Mouse (Mus musculus) G1E (cell line): ENCODE data around the gene Rnase1. TPM values are rescaled to one million over a fixed set of nuclear protein-coding genes. Genes with fewer than 3 reads are reported as not detected.
"Not testable (repeated sequence)": the region's sequence is repeated elsewhere in the genome, so short reads cannot be mapped to it uniquely, and the experiment has no call there.

ENCODE experiments used
- ATAC-seq: 2 replicates; pipeline ENCODE4 v1.8.0; 2016; ENCODE audit warnings: mild to moderate bottlenecking; ENCODE audit not compliant: insufficient number of reproducible peaks, poor library complexity, low FRiP score, severe bottlenecking; ENCODE audit errors: extremely low read depth
- DNase-seq: peaks from one replicate; pipeline ENCODE4 v3.0.0; 2012; ENCODE audit warnings: low spot score
- H3K27me3 ChIP-seq: 2 replicates; pipeline ENCODE4 v1.6.1; 2012; ENCODE audit warnings: mild to moderate bottlenecking, low read length, inconsistent platforms; ENCODE audit not compliant: insufficient read depth
- H3K36me3 ChIP-seq: replicated peaks from 2 replicates; pipeline ENCODE3; 2012; ENCODE audit warnings: mild to moderate bottlenecking, inconsistent platforms
- H3K4me1 ChIP-seq: 2 replicates; pipeline ENCODE4 v1.6.1; 2012; ENCODE audit warnings: low read depth, low read length, inconsistent platforms, mixed read lengths; ENCODE audit not compliant: insufficient read depth
- H3K4me3 ChIP-seq: 2 replicates; pipeline ENCODE4 v1.5.1; 2012; ENCODE audit warnings: low read depth, mild to moderate bottlenecking, inconsistent platforms, low read length, moderate library complexity, mixed read lengths
- H3K9me3 ChIP-seq: replicated peaks from 2 replicates; pipeline ENCODE4 v1.6.1; 2012; ENCODE audit warnings: inconsistent platforms
- CTCF ChIP-seq: IDR thresholded peaks from 2 replicates; pipeline ENCODE4 v1.5.1; 2012; ENCODE audit warnings: low read depth, low read length, inconsistent platforms, mixed read lengths
- GATA1 ChIP-seq: IDR thresholded peaks from 2 replicates; pipeline ENCODE4 v1.6.1; 2012; ENCODE audit warnings: borderline replicate concordance, low read length, inconsistent platforms, mixed read lengths
- GATA2 ChIP-seq: IDR thresholded peaks from 2 replicates; pipeline ENCODE4 v1.6.1; 2012; ENCODE audit warnings: low read depth, low read length, inconsistent platforms, borderline replicate concordance
- POLR2AphosphoS5 ChIP-seq: IDR thresholded peaks from 2 replicates; pipeline ENCODE4 v1.6.1; 2012; ENCODE audit warnings: low read depth, low read length, inconsistent platforms; ENCODE audit not compliant: insufficient replicate concordance
- TAL1 ChIP-seq: conservative IDR thresholded peaks from 2 replicates; pipeline ENCODE4 v1.6.1; 2012; ENCODE audit warnings: low read depth, low read length, inconsistent platforms, mixed read lengths
- polyA plus RNA-seq: library from polyadenylated mRNA; stranded (reverse); fragments of >175 nt; gene quantifications from 2 replicates; pipeline ENCODE4 v1.2.3, GENCODE M21; 2012
- total RNA-seq, 2 experiments: library from RNA; stranded (forward) in 1 of 2; stranded (reverse) in 1 of 2; fragments of 200-1000 nt in 1 of 2; fragments of >200 nt in 1 of 2; fragmentation: Nextera tagmentation in 1 of 2; gene quantifications; 2 replicates each; pipeline ENCODE4 v1.2.3; 2014 to 2017

The Rnase1 gene
- total and polyA plus RNA-seq, 3 experiments: 0.22 TPM; not detected in 2

DNA sequence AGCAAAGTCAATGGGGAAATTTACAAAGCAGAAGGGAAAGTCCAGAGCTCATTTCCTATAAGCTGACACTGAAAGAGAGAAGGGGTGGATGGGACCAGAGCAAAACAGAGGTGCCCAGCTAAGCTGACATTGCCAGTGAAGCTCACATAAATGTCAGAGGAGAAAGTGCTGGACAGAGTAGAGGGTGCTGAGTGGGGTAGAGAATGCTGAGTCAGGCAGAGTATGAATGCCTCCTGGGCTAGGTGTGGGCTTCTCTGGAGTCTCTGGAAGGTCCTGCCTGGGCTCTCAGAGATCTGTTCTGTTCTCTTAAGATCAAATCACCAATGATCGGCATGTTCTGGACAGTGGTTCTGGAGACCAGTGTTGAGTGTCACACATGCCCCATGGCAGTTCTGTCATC is 18.9 kb upstream of the Rnase1 start:
- H3K4me1 ChIP-seq: no peaks in the 10 kb centered on the region
- ATAC-seq (no peak), DNase-seq (no peak)
- H3K27me3 ChIP-seq: peaks cover 19% of the 10 kb centered on the region
- TF ChIP-seq CTCF (no peak), GATA1 (no peak), GATA2 (no peak), TAL1 (no peak), POLR2AphosphoS5 (no peak)
- H3K36me3 ChIP-seq: no peaks in the 10 kb centered on the region
- H3K9me3 ChIP-seq: no peaks in the 10 kb centered on the region
- H3K4me3 ChIP-seq: no peak overlapping the region

- ATAC-seq, H3K36me3 ChIP-seq, H3K9me3 ChIP-seq, DNase-seq, H3K4me3 ChIP-seq, H3K4me1 ChIP-seq: not testable (repeated sequence)
- peaks cover 21% of the 10 kb centered on the region for H3K27me3 ChIP-seq
Measured at GRCm38 (mm10) chr14:51163323-51163722, 16.7 kb upstream of the Rnase1 start.

DNA sequence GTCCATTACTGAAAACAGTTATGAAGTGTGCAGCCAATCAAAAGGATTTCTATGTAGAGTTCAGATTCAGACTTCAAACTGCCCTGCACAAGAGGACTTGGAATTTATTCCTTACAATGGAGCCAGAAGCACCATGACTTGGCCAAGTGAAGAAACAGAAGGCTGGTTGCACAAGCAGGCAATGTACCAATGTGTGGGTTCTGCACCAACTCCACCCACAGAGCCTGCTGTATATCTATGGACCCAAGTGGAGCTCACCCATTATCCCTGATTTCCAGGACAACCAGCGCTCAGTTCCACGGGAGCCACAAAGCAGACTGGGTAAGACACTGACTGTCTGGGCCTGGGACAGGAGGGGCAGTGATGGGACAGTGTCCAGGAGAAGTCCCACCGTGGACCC is 15.4 kb upstream of the Rnase1 start, which contains the start of gene Rnase2b:
Gene Rnase2b, plus strand, starts transcription at position 285 of the 400 bp plus-strand sequence.
- H3K9me3 ChIP-seq, H3K4me3 ChIP-seq, DNase-seq, H3K4me1 ChIP-seq, ATAC-seq, H3K36me3 ChIP-seq: not testable (repeated sequence)
- peaks cover 16% of the 10 kb centered on the region for H3K27me3 ChIP-seq

GRCm38 (mm10) chr14:51157072-51157471 is 10.5 kb upstream of the Rnase1 start:
- peaks cover 6% of the 10 kb centered on the region for H3K4me1 ChIP-seq
- TF ChIP-seq CTCF (no peak), GATA2 (no peak), GATA1 (no peak), POLR2AphosphoS5 (no peak), TAL1 (no peak)
- ATAC-seq: no peak
- H3K27me3 ChIP-seq: peaks cover 6% of the 10 kb centered on the region; the same call in 1 of the 2 replicates
- H3K9me3 ChIP-seq: no peaks in the 10 kb centered on the region
- DNase-seq: no peak
- no peak overlapping the region for H3K4me3 ChIP-seq
- H3K36me3 ChIP-seq: no peaks in the 10 kb centered on the region

DNA sequence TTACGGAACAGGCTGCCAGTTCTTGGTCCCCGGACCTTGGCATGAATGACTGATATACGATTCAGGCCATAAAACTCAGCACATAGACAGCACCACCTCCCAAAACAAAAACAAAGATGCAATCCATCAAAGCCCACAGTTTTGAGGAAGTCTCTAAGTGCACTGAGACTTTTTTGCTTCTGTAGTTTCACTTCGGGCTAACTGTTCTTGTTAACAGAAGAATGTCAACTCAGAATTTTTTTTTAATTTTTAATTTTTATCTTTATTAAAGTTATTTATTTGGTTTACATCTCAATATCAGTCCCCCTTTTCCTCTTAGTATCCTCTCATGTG is 10.1 kb upstream of the Rnase1 start:
- ATAC-seq (no peak), DNase-seq (no peak)
- H3K4me3 ChIP-seq: no peak overlapping the region
- TF ChIP-seq CTCF (no peak), POLR2AphosphoS5 (no peak), GATA1 (no peak), GATA2 (no peak), TAL1 (no peak)
- H3K27me3 ChIP-seq: peaks cover 6% of the 10 kb centered on the region; the same call in 1 of the 2 replicates
- peaks cover 8% of the 10 kb centered on the region for H3K4me1 ChIP-seq
- no peaks in the 10 kb centered on the region for H3K36me3 ChIP-seq
- no peaks in the 10 kb centered on the region for H3K9me3 ChIP-seq

GRCm38 (mm10) chr14:51156056-51156735 is 9.6 kb upstream of the Rnase1 start:
- no peaks in the 10 kb centered on the region for H3K9me3 ChIP-seq
- no peaks in the 10 kb centered on the region for H3K36me3 ChIP-seq
- H3K27me3 ChIP-seq: peaks cover 6% of the 10 kb centered on the region; the same call in 1 of the 2 replicates
- ATAC-seq: no peak
- TF ChIP-seq GATA1 (no peak), TAL1 (no peak), GATA2 (no peak)
- peaks cover 8% of the 10 kb centered on the region for H3K4me1 ChIP-seq
- DNase-seq: no peak
- no peak overlapping the region for H3K4me3 ChIP-seq

DNA sequence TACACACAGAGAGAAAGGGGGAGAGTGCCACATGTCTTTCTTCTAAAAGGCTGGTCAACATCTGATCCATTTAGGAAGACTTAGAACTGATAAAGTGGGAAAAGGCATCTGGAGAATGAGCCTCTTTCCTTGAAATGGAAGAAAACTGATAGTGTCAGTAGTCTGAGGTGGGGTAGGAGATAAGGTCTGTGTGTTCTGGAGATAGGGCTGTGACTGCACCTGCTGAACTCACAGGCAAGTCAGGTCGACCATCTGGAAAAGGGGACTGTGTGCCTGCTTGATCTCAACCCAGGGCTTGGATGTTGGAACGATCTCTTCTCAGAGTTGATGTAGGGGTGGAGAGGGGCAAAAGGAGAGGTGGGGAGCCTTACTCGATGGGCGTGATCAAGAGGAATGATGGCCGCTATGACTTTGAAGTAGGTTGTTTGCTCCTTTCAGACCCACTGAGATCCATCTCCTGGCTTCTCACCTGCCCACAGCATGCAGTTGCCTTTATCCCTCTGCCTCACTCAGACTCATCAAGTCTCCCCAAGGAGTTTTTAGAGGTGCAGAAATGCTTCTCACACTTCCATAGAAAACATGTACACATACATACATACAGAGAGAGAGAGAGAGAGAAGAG is 5.8 kb upstream of the Rnase1 start:
- Histone ChIP-seq H3K27me3 (peaks cover 6% of the 10 kb centered on the region; the same call in 1 of the 2 replicates), H3K36me3 (no peaks in the 10 kb centered on the region), H3K4me1 (peaks cover 34% of the 10 kb centered on the region), H3K9me3 (no peaks in the 10 kb centered on the region), H3K4me3 (no peak overlapping the region)
- no peak for DNase-seq
- ATAC-seq: peak; percentile 66
- TF ChIP-seq TAL1: peak; percentile 54
- no peak for TF ChIP-seq GATA1
